Mouse (Mus musculus): ENCODE data around the gene Olfr1450.
"Not testable (repeated sequence)": the region's sequence is repeated elsewhere in the genome, so short reads cannot be mapped to it uniquely, and the experiment has no call there.

Gene Olfr1450

DNA sequence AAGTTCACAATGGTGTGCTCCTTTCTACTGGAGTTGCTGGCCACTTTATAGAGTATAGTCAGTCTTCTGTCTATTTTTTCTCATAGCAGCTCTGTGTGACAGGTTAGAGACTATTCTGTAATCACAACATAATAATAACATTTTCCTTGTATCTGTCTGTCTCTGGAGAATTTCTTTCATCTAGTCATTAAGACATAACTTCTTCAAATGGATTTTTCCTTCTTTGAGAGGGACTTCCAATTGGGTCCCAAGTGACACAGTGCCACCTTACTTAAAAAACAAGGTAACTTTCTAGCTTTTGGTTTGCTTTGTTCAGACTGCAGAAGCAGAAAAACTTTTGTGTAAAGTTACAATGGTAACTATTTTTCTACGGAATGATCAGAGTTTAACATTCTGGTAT, at the start of gene Olfr1450:
TSS of gene Olfr1450 (plus strand) at position 301 of the 400 bp plus-strand sequence.
- in situ Hi-C loops (cut with MboI, MseI), result no loop called here

DNA sequence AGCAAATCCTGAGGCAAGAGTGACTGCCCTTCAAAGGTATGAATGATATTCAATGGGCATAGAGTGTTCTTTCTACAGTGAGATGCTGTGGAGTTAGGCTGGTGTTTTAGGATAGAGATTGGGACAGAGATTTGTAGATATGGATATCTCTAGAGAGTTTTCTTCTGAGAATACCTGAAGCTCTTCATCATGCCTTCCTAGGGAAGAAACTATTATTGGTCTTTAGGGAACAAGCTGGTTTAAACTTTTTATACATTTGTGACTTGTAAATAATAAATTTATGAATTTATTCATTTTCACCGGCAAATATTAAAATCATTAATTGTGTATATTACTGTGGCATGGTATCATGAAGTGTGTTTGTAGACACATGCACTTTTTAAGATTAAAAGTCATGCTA, 46.4 kb upstream of the Olfr1450 start, which contains the start of gene Olfr1447:
TSS of gene Olfr1447 (minus strand) at position 101 of the 400 bp plus-strand sequence.
- in situ Hi-C loops (cut with MboI, MseI), result no loop called here

DNA sequence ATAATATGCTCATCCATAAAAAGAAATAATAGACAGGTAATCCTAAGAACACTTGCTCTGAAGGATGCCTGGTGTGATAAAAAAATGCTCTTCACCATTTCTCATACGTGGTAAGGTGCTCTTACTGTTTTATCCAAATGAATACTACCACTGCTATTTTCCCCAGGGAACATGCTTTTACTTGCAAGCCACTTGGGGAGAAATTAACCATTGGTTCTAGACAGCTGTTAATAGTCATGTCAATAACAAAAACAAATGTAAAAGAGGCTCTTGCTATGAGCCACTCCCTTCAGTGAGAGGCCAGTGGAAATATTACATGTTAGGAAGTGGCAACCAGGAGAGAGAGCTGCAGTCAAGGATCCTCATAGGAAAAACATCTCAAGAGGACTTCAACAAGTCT, 25.7 kb upstream of the Olfr1450 start, which contains the start of gene Olfr1448:
TSS of gene Olfr1448 (minus strand) at position 101 of the 400 bp plus-strand sequence.
- in situ Hi-C loops (cut with MboI, MseI), result no loop called here

DNA sequence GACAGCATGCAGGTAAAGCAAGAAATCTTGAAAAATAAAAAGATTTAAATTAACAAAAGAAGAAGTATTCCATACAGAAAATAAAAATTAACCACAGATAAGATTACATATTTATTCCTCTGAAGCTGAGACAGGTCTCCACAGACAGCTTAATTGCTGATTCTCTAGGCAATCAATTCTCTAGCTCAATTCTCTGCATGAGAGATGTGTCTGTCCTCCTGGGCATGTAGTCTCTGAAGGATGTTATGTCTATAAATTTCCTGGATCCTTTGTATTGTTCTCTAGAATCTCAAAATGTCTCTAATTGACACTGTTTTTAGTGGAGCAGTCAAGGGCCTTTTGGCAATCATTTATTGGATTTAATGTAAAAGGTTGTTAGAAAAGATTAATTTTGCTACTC, 19.5 kb upstream of the Olfr1450 start, which contains the start of gene Olfr1449:
TSS of gene Olfr1449 (plus strand) at position 301 of the 400 bp plus-strand sequence.
- in situ Hi-C loops (cut with MboI, MseI), result no loop called here

DNA sequence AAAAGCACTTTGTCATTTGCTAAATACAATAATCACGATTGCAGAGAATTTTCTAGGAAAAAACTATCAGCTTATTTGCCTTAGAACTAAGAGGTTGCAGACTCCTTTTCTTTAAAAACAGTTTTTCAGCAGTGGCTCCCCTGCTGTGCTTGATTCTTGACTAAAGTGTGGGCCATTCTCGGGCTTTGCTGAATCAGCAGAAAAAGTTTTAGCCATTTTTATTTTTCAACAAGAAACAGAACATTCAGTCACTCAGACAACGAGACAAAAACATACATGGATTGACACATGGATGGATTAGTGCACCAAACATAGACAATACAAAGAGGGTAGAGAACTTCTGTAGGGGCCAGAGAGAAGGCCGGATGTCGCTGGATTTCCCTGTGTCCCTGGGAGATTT, 20.0 kb downstream of the Olfr1450 start:
- in situ Hi-C loops (cut with MboI, MseI), result not testable (repeated sequence)

DNA sequence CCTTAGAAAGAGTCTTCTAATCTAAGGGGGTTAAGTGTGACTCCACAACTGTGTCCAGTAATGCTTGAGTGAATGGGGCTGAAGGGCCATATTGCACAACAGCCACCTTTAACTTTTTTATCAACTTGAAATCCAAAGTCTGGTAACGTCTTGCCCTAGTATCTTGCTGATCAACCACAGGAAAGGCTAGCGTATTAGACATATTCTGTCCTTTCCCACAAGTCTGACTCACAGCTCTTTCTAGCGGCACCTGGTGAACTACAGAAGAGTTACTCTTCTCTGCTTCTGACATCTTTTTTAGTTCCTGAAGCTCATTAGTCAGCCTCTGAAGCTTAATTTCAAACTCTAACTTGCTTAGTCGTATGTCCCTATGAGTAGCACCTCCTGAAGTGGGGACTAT, 42.3 kb downstream of the Olfr1450 start:
- in situ Hi-C loops (cut with MboI, MseI), result not testable (repeated sequence)

DNA sequence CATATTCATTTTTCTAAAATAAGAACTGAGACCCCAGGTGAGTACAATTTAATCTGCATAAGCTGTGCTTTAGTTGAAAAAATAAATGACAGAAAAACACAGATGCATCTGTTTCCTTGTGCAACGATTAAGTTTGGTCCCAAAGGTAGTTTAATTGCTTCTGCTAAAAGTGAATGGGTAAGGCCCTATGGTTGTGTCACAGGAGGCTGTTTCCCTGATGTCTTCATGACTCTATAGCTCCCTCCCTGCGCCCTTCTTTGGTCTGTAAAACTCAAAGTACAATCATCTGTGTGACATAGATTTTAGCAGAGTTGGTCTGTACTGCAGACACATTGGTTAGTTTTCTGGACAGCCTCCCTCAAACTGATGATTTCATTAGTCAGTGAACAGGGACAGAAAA, 44.7 kb downstream of the Olfr1450 start, which contains the start of gene Olfr1451:
TSS of gene Olfr1451 (plus strand) at position 301 of the 400 bp plus-strand sequence.
- in situ Hi-C loops (cut with MboI, MseI), result no loop called here

Data from T-helper 17 cell (primary cell).